Mouse (Mus musculus) hindbrain, embryonic 11.5 days (tissue): ENCODE data around the gene Utp20. TPM values are rescaled to one million over a fixed set of nuclear protein-coding genes. Genes with fewer than 3 reads are reported as not detected.
"Not testable (repeated sequence)": the region's sequence is repeated elsewhere in the genome, so short reads cannot be mapped to it uniquely, and the experiment has no call there.

ENCODE experiments used
- ATAC-seq: fragments of 200-750 bp; cut with Nextera tagmentation; 2 replicates; pipeline ENCODE4 v1.8.0; 2017; ENCODE audit warnings: mild to moderate bottlenecking, moderate TSS enrichment, moderate library complexity; ENCODE audit not compliant: low FRiP score
- DNase-seq: peaks from one replicate; pipeline ENCODE4 v3.0.0-alpha.2; 2015; ENCODE audit warnings: low spot score
- H3K27ac ChIP-seq: fragments of 300-500 bp; sonication (generic); 2 replicates; pipeline ENCODE4 v1.5.1; 2014; ENCODE audit warnings: mild to moderate bottlenecking, low read depth, low read length
- H3K27me3 ChIP-seq: fragments of 300-500 bp; sonication (generic); 2 replicates; pipeline ENCODE4 v1.6.1; 2014; ENCODE audit warnings: mild to moderate bottlenecking, low read length, moderate library complexity, mixed read lengths; ENCODE audit not compliant: control insufficient read depth, insufficient read depth
- H3K36me3 ChIP-seq: fragments of 300-500 bp; sonication (generic); 2 replicates; pipeline ENCODE4 v1.6.1; 2014; ENCODE audit warnings: mild to moderate bottlenecking, low read length, moderate library complexity, mixed read lengths; ENCODE audit not compliant: control insufficient read depth, insufficient read depth
- H3K4me1 ChIP-seq: fragments of 300-500 bp; sonication (generic); replicated peaks from 2 replicates; pipeline ENCODE4 v1.6.1; 2014; ENCODE audit warnings: low read length, mixed read lengths; ENCODE audit not compliant: control insufficient read depth, insufficient read depth
- H3K4me2 ChIP-seq: fragments of 300-500 bp; sonication (generic); replicated peaks from 2 replicates; pipeline ENCODE4 v1.6.1; 2014; ENCODE audit warnings: mild to moderate bottlenecking, low read depth, low read length
- H3K4me3 ChIP-seq: fragments of 300-500 bp; sonication (generic); 2 replicates; pipeline ENCODE4 v1.5.1; 2014; ENCODE audit warnings: low read depth, low read length
- H3K9ac ChIP-seq: fragments of 300-500 bp; sonication (generic); 2 replicates; pipeline ENCODE4 v1.6.1; 2014; ENCODE audit warnings: low read depth, low read length
- H3K9me3 ChIP-seq: fragments of 300-500 bp; sonication (generic); 2 replicates; pipeline ENCODE4 v1.6.1; 2016; ENCODE audit warnings: low read length; ENCODE audit not compliant: control insufficient read depth
- WGBS: fragments of 180-500 bp; shearing (Covaris S2); extraction: QIAGEN DNeasy Blood & Tissue Kit; methylation state at CpG from one replicate; pipeline ENCODE4 v1.1.7; 2014; 5-methylcytosine and 5-hydroxymethylcytosine counted together
- polyA plus RNA-seq: library from polyadenylated mRNA; unstranded; fragments of >200 nt; fragmentation: Nextera tagmentation; extraction: Ambion mirVana; gene quantifications from 2 replicates; pipeline ENCODE4 v1.2.1, GENCODE M21; 2014

Utp20 gene
- polyA plus RNA-seq, 1 experiment from 2014 or later = 21.4 TPM

- DNase-seq (no peak), ATAC-seq (no peak)
- Histone ChIP-seq H3K27ac (no peak overlapping the region), H3K36me3 (no peaks in the 10 kb centered on the region), H3K9ac (no peak overlapping the region), H3K9me3 (no peaks in the 10 kb centered on the region), H3K4me3 (no peak overlapping the region), H3K4me2 (no peak overlapping the region), H3K27me3 (no peaks in the 10 kb centered on the region), H3K4me1 (no peaks in the 10 kb centered on the region)
- 77% methylated on average over 2 of the region's 2 CpGs for WGBS
Observed at GRCm38 (mm10) chr10:88834227-88834626, 7.6 kb upstream of the Utp20 start.

GRCm38 (mm10) chr10:88828361-88828760, 1.8 kb upstream of the Utp20 start:
- no peak for ATAC-seq

DNA sequence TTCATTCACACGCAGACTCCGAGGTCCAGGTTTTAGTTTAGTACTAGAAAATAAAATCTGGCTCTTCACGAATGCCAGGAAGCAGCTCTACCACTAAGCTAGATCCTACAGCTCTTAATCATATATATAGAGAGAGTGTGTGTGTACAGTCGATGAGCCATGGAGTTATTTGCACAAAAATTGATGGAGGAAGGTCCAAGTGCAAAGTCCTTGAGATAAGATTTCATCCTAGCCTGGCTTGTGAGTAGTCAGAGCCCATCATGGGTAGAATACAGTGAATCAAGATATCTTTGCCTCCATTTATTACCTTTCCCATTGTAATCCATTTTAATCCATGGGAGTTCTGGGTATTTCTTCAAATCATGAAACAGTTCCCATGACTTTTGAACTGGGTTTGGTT, 992 bp upstream of the Utp20 start:
- no peak overlapping the region for H3K9ac ChIP-seq
- 92% methylated on average over 4 of the region's 4 CpGs for WGBS
- no peak overlapping the region for H3K27ac ChIP-seq
- ATAC-seq (no peak), DNase-seq (no peak)
- no peaks in the 10 kb centered on the region for H3K9me3 ChIP-seq
- H3K4me3 ChIP-seq = no peak overlapping the region
- no peaks in the 10 kb centered on the region for H3K4me1 ChIP-seq
- H3K36me3 ChIP-seq = no peaks in the 10 kb centered on the region
- H3K27me3 ChIP-seq = no peaks in the 10 kb centered on the region
- H3K4me2 ChIP-seq = no peak overlapping the region; the same call in 1 of the 2 replicates

More at GRCm38 (mm10) chr10:88828361-88828760, 1.8 kb upstream of the Utp20 start:
- Histone ChIP-seq H3K9me3 (no peaks in the 10 kb centered on the region), H3K36me3 (no peaks in the 10 kb centered on the region), H3K9ac (no peak overlapping the region), H3K4me2 (no peak overlapping the region), H3K4me3 (no peak overlapping the region), H3K27me3 (no peaks in the 10 kb centered on the region), H3K27ac (no peak overlapping the region), H3K4me1 (no peaks in the 10 kb centered on the region)
- DNase-seq = no peak

GRCm38 (mm10) chr10:88826947-88827306, 323 bp upstream of the Utp20 start:
- not testable (repeated sequence) for H3K27me3 ChIP-seq, DNase-seq, H3K27ac ChIP-seq, H3K4me1 ChIP-seq, H3K9me3 ChIP-seq, H3K36me3 ChIP-seq
- 4% methylated on average over 6 of the region's 6 CpGs for WGBS
- Histone ChIP-seq H3K4me2 (peak overlapping the region; percentile 39), H3K4me3 (peak overlapping the region; percentile 71), H3K9ac (peak overlapping the region; percentile 59)
- peak; percentile 80 for ATAC-seq

DNA sequence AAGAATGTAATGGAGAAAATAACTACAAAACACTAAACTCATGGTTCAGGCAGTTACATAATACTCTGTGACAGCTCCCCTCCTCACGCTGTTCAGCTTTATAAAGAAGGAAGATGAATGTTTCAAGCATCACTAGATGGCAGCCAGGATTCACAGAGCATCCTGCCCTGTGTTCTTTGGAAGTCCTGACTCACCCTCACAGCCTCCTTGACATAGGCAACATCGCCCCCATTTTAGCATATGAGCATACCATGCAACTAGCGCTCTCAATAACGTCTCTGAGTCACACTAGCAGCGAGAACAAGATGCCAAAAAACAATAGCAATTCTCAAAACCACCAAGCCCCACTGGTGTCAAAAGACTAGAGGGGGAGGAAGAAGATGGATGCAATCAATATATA, 9.3 kb downstream of the Utp20 start:
- no peak overlapping the region for H3K4me3 ChIP-seq
- no peaks in the 10 kb centered on the region for H3K4me1 ChIP-seq
- H3K9me3 ChIP-seq = no peaks in the 10 kb centered on the region
- DNase-seq = no peak
- no peaks in the 10 kb centered on the region for H3K36me3 ChIP-seq
- no peaks in the 10 kb centered on the region for H3K27me3 ChIP-seq
- no peak overlapping the region for H3K27ac ChIP-seq
- WGBS = 90% methylated on average over 5 of the region's 5 CpGs
- H3K4me2 ChIP-seq = no peak overlapping the region
- ATAC-seq = no peak
- H3K9ac ChIP-seq = no peak overlapping the region

DNA sequence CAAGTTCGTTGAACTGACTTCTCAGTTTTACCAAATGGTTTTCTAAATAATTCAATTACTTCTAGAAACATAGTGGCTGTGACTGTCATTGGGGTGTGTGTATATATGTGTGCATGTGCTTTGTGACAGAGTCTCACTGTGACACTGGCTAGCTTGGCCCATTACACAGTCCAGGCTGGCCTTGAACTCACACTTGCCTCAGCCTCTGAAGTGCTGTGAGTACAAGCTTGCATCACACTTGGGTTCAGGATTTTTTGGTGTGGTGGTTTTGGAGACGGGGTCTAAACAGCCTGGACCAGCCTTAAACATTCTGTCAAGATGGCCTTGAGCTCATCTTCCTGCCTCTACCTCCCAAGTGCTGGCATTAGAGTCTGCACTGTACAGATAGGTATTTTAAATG, 11.3 kb downstream of the Utp20 start:
- Histone ChIP-seq H3K27ac (no peak overlapping the region), H3K9ac (no peak overlapping the region), H3K9me3 (no peaks in the 10 kb centered on the region), H3K4me3 (no peak overlapping the region), H3K4me1 (no peaks in the 10 kb centered on the region), H3K27me3 (no peaks in the 10 kb centered on the region), H3K4me2 (no peak overlapping the region), H3K36me3 (no peaks in the 10 kb centered on the region)
- no peak for ATAC-seq
- DNase-seq = no peak
- WGBS = 79% methylated on average over 2 of the region's 2 CpGs

DNA sequence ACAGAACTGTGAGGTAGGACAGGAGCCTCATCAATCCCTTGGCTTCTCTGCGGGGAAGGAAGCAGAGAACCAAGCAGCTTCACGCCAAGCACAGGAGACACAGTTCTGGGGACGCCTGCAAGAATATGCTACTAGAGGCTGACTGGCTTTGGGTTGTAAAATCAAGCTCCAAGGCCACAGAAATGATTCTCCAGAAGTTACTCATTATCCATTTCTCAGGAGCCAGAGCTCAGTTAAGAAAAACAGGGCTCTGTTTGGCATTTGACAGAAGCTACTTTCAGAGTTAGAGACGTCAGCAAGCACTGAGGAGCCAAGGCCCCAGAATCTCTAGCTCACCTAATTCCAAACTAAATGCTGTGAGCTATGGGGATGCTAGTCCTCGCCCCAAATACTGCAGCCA, 14.9 kb downstream of the Utp20 start:
- no peak for ATAC-seq
- Histone ChIP-seq H3K9me3 (no peaks in the 10 kb centered on the region), H3K4me3 (no peak overlapping the region), H3K4me2 (no peak overlapping the region), H3K9ac (no peak overlapping the region), H3K36me3 (no peaks in the 10 kb centered on the region), H3K4me1 (no peaks in the 10 kb centered on the region), H3K27me3 (no peaks in the 10 kb centered on the region), H3K27ac (no peak overlapping the region)
- DNase-seq = no peak
- 92% methylated on average over 5 of the region's 5 CpGs for WGBS

- no peaks in the 10 kb centered on the region for H3K36me3 ChIP-seq
- H3K4me1 ChIP-seq = no peaks in the 10 kb centered on the region
- 89% methylated on average over 3 of the region's 3 CpGs for WGBS
Observed at GRCm38 (mm10) chr10:88802236-88802635, 24.4 kb downstream of the Utp20 start.

DNA sequence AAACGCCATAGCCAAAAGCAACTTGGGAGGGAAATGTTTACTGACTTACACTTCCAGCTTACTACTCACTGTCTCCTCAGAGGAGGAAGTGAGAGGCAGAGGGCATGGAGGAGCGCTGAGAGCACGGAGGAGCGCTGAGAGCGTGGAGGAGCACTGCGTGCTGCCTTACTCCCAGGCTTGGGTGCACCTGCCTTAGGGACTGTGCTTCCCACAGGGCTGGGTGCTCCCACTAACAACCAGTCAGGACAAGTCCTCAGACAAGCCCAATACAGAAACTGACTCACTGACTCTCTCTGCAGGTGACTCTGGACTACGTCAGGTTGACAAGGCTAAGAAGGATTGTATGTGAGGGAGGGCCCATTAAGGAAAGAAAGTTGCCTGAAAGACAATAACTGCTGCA, 27.2 kb downstream of the Utp20 start:
- H3K4me3 ChIP-seq = no peak overlapping the region
- ATAC-seq = no peak
- H3K27ac ChIP-seq = no peak overlapping the region
- no peak for DNase-seq
- 96% methylated on average over 7 of the region's 7 CpGs for WGBS
- H3K9ac ChIP-seq = no peak overlapping the region
- no peak overlapping the region for H3K4me2 ChIP-seq
- H3K4me1 ChIP-seq = no peaks in the 10 kb centered on the region
- no peaks in the 10 kb centered on the region for H3K9me3 ChIP-seq
- H3K36me3 ChIP-seq = no peaks in the 10 kb centered on the region
- H3K27me3 ChIP-seq = no peaks in the 10 kb centered on the region

More at GRCm38 (mm10) chr10:88802236-88802635, 24.4 kb downstream of the Utp20 start:
- H3K9me3 ChIP-seq = no peaks in the 10 kb centered on the region
- no peak overlapping the region for H3K4me2 ChIP-seq
- no peaks in the 10 kb centered on the region for H3K27me3 ChIP-seq
- ATAC-seq (no peak), DNase-seq (no peak)
- no peak overlapping the region for H3K27ac ChIP-seq
- H3K4me3 ChIP-seq = no peak overlapping the region
- H3K9ac ChIP-seq = no peak overlapping the region
